Mouse (Mus musculus): ENCODE measurements around the gene Tex35. TPM values are rescaled to one million over a fixed set of nuclear protein-coding genes. Genes with fewer than 3 reads are reported as not detected.

Tex35 gene
- polyA plus RNA-seq (2015; fragmentation: Illumina TruSeq; extraction: RNeasy Lipid Tissue Mini Kit (QIAGEN cat#74804); ENCODE audit: low read depth, low replicate concordance): not detected

GRCm38 (mm10) chr1:157108580-157108979, at the start of gene Tex35:
Gene Tex35, minus strand, starts transcription at chr1:157108680.

Other genes with a start within 250 kb of the Tex35 start
- 19.0 TPM for gene Ralgps2, start 169.1 kb downstream of the Tex35 start, polyA plus RNA-seq (2015; fragmentation: Illumina TruSeq; extraction: RNeasy Lipid Tissue Mini Kit (QIAGEN cat#74804); ENCODE audit: low read depth, low replicate concordance)

All from brain, adult 10 weeks (tissue).